Mouse (Mus musculus) embryonic facial prominence, embryonic 12.5 days (tissue): ENCODE results near the gene Rasgef1c. TPM values are rescaled to one million over a fixed set of nuclear protein-coding genes. Genes with fewer than 3 reads are reported as not detected.

ENCODE experiments used
- ATAC-seq: fragments of 200-750 bp; cut with Nextera tagmentation; 2 replicates; pipeline ENCODE4 v1.8.0; 2017; ENCODE audit not compliant: insufficient number of reproducible peaks, insufficient read depth, low FRiP score, low TSS enrichment
- H3K27ac ChIP-seq: fragments of 300-500 bp; sonication (generic); 2 replicates; pipeline ENCODE4 v1.5.1; 2016; ENCODE audit warnings: mild to moderate bottlenecking
- H3K27me3 ChIP-seq: fragments of 300-500 bp; sonication (generic); 2 replicates; pipeline ENCODE4 v1.6.1; 2016; ENCODE audit warnings: mild to moderate bottlenecking, moderate library complexity
- H3K36me3 ChIP-seq: fragments of 300-500 bp; sonication (generic); 2 replicates; pipeline ENCODE4 v1.6.1; 2016; ENCODE audit warnings: mild to moderate bottlenecking
- H3K4me1 ChIP-seq: fragments of 300-500 bp; sonication (generic); 2 replicates; pipeline ENCODE4 v1.6.1; 2016
- H3K4me2 ChIP-seq: fragments of 300-500 bp; sonication (generic); replicated peaks from 2 replicates; pipeline ENCODE4 v1.6.1; 2016; ENCODE audit warnings: mild to moderate bottlenecking, moderate library complexity
- H3K4me3 ChIP-seq: fragments of 300-500 bp; sonication (generic); 2 replicates; pipeline ENCODE4 v1.5.1; 2016; ENCODE audit warnings: mild to moderate bottlenecking
- H3K9ac ChIP-seq: fragments of 300-500 bp; sonication (generic); 2 replicates; pipeline ENCODE4 v1.6.1; 2016; ENCODE audit warnings: mild to moderate bottlenecking, moderate library complexity
- H3K9me3 ChIP-seq: fragments of 300-500 bp; sonication (generic); 2 replicates; pipeline ENCODE4 v1.6.1; 2016; ENCODE audit warnings: mild to moderate bottlenecking, moderate library complexity
- WGBS: fragments of 180-500 bp; shearing (Covaris S2); methylation state at CpG from one replicate; pipeline ENCODE4 v1.1.7; 2016; 5-methylcytosine and 5-hydroxymethylcytosine counted together
- polyA plus RNA-seq: library from polyadenylated mRNA; unstranded; fragments of >200 nt; fragmentation: Nextera tagmentation; extraction: Ambion mirVana; gene quantifications from 2 replicates; pipeline ENCODE4 v1.2.1, GENCODE M21; 2016

Rasgef1c gene
- polyA plus RNA-seq, 1 experiment from 2014 or later = 0.26 TPM

- no peak overlapping the region for H3K4me2 ChIP-seq
- no peak for ATAC-seq
- H3K27ac ChIP-seq = no peak overlapping the region
- H3K4me3 ChIP-seq = no peak overlapping the region
- no peaks in the 10 kb centered on the region for H3K27me3 ChIP-seq
- WGBS = 77% methylated on average over 7 of the region's 7 CpGs
- H3K4me1 ChIP-seq = no peaks in the 10 kb centered on the region
- H3K36me3 ChIP-seq = no peaks in the 10 kb centered on the region
- no peaks in the 10 kb centered on the region for H3K9me3 ChIP-seq
- H3K9ac ChIP-seq = no peak overlapping the region
These were observed 79.8 kb downstream of the Rasgef1c start for GRCm38 (mm10) chr11:49981321-49981963.

GRCm38 (mm10) chr11:49982094-49982493 is 80.5 kb downstream of the Rasgef1c start:
- Histone ChIP-seq H3K27me3 (no peaks in the 10 kb centered on the region), H3K9me3 (no peaks in the 10 kb centered on the region), H3K4me3 (no peak overlapping the region), H3K36me3 (no peaks in the 10 kb centered on the region), H3K4me1 (no peaks in the 10 kb centered on the region), H3K9ac (no peak overlapping the region), H3K27ac (no peak overlapping the region), H3K4me2 (no peak overlapping the region)
- WGBS = 83% methylated on average over 4 of the region's 4 CpGs
- ATAC-seq = no peak

GRCm38 (mm10) chr11:49982881-49983280 is 81.2 kb downstream of the Rasgef1c start:
- H3K4me1 ChIP-seq = no peaks in the 10 kb centered on the region
- H3K4me2 ChIP-seq = no peak overlapping the region
- no peaks in the 10 kb centered on the region for H3K27me3 ChIP-seq
- H3K9me3 ChIP-seq = no peaks in the 10 kb centered on the region
- no peak overlapping the region for H3K9ac ChIP-seq
- no peaks in the 10 kb centered on the region for H3K36me3 ChIP-seq
- H3K27ac ChIP-seq = no peak overlapping the region
- H3K4me3 ChIP-seq = no peak overlapping the region
- WGBS = 48% methylated on average over 4 of the region's 4 CpGs
- ATAC-seq = no peak

- no peak overlapping the region for H3K4me3 ChIP-seq
- WGBS = 77% methylated on average over 4 of the region's 4 CpGs
- H3K9me3 ChIP-seq = no peaks in the 10 kb centered on the region
- H3K9ac ChIP-seq = no peak overlapping the region
- H3K36me3 ChIP-seq = no peaks in the 10 kb centered on the region
- no peaks in the 10 kb centered on the region for H3K27me3 ChIP-seq
- no peak overlapping the region for H3K27ac ChIP-seq
- H3K4me1 ChIP-seq = no peaks in the 10 kb centered on the region
- no peak overlapping the region for H3K4me2 ChIP-seq
- ATAC-seq = no peak
These were observed 82.4 kb downstream of the Rasgef1c start for GRCm38 (mm10) chr11:49983875-49984552.

GRCm38 (mm10) chr11:49985009-49985408 is 83.4 kb downstream of the Rasgef1c start:
- H3K4me2 ChIP-seq = no peak overlapping the region
- no peak for ATAC-seq
- no peaks in the 10 kb centered on the region for H3K4me1 ChIP-seq
- no peaks in the 10 kb centered on the region for H3K27me3 ChIP-seq
- H3K27ac ChIP-seq = no peak overlapping the region
- WGBS = 88% methylated on average over 4 of the region's 4 CpGs
- H3K9me3 ChIP-seq = no peaks in the 10 kb centered on the region
- H3K4me3 ChIP-seq = no peak overlapping the region
- H3K36me3 ChIP-seq = no peaks in the 10 kb centered on the region
- H3K9ac ChIP-seq = no peak overlapping the region

- H3K27ac ChIP-seq = no peak overlapping the region
- H3K4me3 ChIP-seq = no peak overlapping the region
- no peak for ATAC-seq
- no peaks in the 10 kb centered on the region for H3K27me3 ChIP-seq
- no peaks in the 10 kb centered on the region for H3K9me3 ChIP-seq
- H3K9ac ChIP-seq = no peak overlapping the region
- no peaks in the 10 kb centered on the region for H3K4me1 ChIP-seq
- WGBS = 25% methylated on average over 10 of the region's 10 CpGs
- H3K36me3 ChIP-seq = no peaks in the 10 kb centered on the region
- no peak overlapping the region for H3K4me2 ChIP-seq
These were observed 84.8 kb downstream of the Rasgef1c start for GRCm38 (mm10) chr11:49986277-49987036.

- WGBS = 80% methylated on average over 2 of the region's 2 CpGs
- Histone ChIP-seq H3K9me3 (no peaks in the 10 kb centered on the region), H3K4me2 (no peak overlapping the region), H3K27me3 (no peaks in the 10 kb centered on the region), H3K4me1 (no peaks in the 10 kb centered on the region), H3K27ac (no peak overlapping the region), H3K4me3 (no peak overlapping the region), H3K9ac (no peak overlapping the region), H3K36me3 (no peaks in the 10 kb centered on the region)
- no peak for ATAC-seq
These were observed 92.9 kb downstream of the Rasgef1c start for GRCm38 (mm10) chr11:49994536-49994935.

GRCm38 (mm10) chr11:49996398-49996797 is 94.8 kb downstream of the Rasgef1c start:
- Histone ChIP-seq H3K36me3 (no peaks in the 10 kb centered on the region), H3K4me1 (no peaks in the 10 kb centered on the region), H3K4me2 (no peak overlapping the region), H3K4me3 (no peak overlapping the region), H3K27me3 (no peaks in the 10 kb centered on the region), H3K27ac (no peak overlapping the region), H3K9me3 (no peaks in the 10 kb centered on the region), H3K9ac (no peak overlapping the region)
- WGBS = 71% methylated on average over 4 of the region's 4 CpGs
- ATAC-seq = no peak

- Histone ChIP-seq H3K27ac (no peak overlapping the region), H3K4me1 (no peaks in the 10 kb centered on the region), H3K9ac (no peak overlapping the region), H3K36me3 (no peaks in the 10 kb centered on the region), H3K4me2 (no peak overlapping the region), H3K9me3 (no peaks in the 10 kb centered on the region), H3K4me3 (no peak overlapping the region), H3K27me3 (no peaks in the 10 kb centered on the region)
- no peak for ATAC-seq
- WGBS = 83% methylated on average over 5 of the region's 5 CpGs
These were observed 95.7 kb downstream of the Rasgef1c start for GRCm38 (mm10) chr11:49997321-49997720.

GRCm38 (mm10) chr11:50002853-50003252 is 101.2 kb downstream of the Rasgef1c start:
- no peak for ATAC-seq
- no peak overlapping the region for H3K9ac ChIP-seq
- H3K9me3 ChIP-seq = no peaks in the 10 kb centered on the region
- H3K27ac ChIP-seq = no peak overlapping the region
- H3K27me3 ChIP-seq = no peaks in the 10 kb centered on the region
- WGBS = 89% methylated on average over 4 of the region's 4 CpGs
- no peak overlapping the region for H3K4me2 ChIP-seq
- H3K4me3 ChIP-seq = no peak overlapping the region
- H3K36me3 ChIP-seq = no peaks in the 10 kb centered on the region
- H3K4me1 ChIP-seq = 0 out of 2 replicates have a peak, but pooled peaks cover under 1% of the 10 kb centered on the region

GRCm38 (mm10) chr11:50007776-50008175 is 106.1 kb downstream of the Rasgef1c start:
- Histone ChIP-seq H3K4me1 (peaks cover 7% of the 10 kb centered on the region; the same call in 1 of the 2 replicates), H3K4me3 (no peak overlapping the region), H3K27ac (no peak overlapping the region), H3K9me3 (no peaks in the 10 kb centered on the region), H3K9ac (no peak overlapping the region), H3K4me2 (no peak overlapping the region), H3K27me3 (no peaks in the 10 kb centered on the region), H3K36me3 (no peaks in the 10 kb centered on the region)
- no peak for ATAC-seq
- 70% methylated on average over 10 of the region's 10 CpGs for WGBS

- Histone ChIP-seq H3K9ac (no peak overlapping the region), H3K4me2 (no peak overlapping the region), H3K27ac (no peak overlapping the region), H3K36me3 (no peaks in the 10 kb centered on the region), H3K27me3 (no peaks in the 10 kb centered on the region), H3K9me3 (no peaks in the 10 kb centered on the region), H3K4me3 (no peak overlapping the region), H3K4me1 (peaks cover 7% of the 10 kb centered on the region; the same call in 1 of the 2 replicates)
- 25% methylated on average over 5 of the region's 5 CpGs for WGBS
- ATAC-seq = no peak
These were observed 106.6 kb downstream of the Rasgef1c start for GRCm38 (mm10) chr11:50008231-50008630.
